Mouse (Mus musculus): ENCODE data around the gene Ptprg.

GRCm38 (mm10) chr14:11983031-11983430 is 429.7 kb downstream of the Ptprg start:
- no peak for TF ChIP-seq CTCF (IDR thresholded peaks at IDR 0.05; ENCODE audit: borderline replicate concordance, insufficient read depth, low read length)
- no peak for TF ChIP-seq POLR2A (IDR thresholded peaks at IDR 0.05; ENCODE audit: low read depth, low read length)

All from embryonic fibroblast, embryonic 13.5 days (primary cell).